Mouse (Mus musculus) liver, adult 10 weeks (tissue): ENCODE data around the gene Krtap19-2. TPM values are rescaled to one million over a fixed set of nuclear protein-coding genes. Genes with fewer than 3 reads are reported as not detected.

Experiments used
- polyA plus RNA-seq: library from polyadenylated mRNA; stranded (reverse); fragments of 350-450 nt; fragmentation: Illumina TruSeq; extraction: RNeasy Lipid Tissue Mini Kit (QIAGEN cat#74804); gene quantifications from one replicate; pipeline ENCODE4 v1.2.3, GENCODE M21; 2014; ENCODE audit warnings: low read depth, low replicate concordance

The Krtap19-2 gene
- not detected for polyA plus RNA-seq

DNA sequence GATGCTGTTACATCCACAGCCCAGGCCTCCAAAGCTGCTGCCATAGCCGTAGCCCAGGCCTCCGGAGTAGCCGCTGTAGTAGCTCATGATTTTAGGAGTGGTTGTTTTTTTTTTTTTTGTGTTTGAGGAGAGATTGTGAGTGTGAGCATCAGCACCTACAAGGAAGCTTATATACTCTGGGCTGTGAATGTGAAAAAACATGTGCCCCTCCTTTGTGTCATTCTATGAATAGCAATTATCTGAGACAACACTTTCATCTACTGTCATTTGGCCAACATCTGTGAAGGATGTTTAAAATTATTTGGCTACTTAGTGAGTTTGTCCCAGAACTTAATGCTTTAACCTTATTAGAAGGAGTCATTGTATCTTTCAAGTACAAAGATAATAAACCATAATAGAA is at the start of gene Krtap19-2:
Gene Krtap19-2, minus strand, starts transcription at position 101 of the 400 bp plus-strand sequence.

DNA sequence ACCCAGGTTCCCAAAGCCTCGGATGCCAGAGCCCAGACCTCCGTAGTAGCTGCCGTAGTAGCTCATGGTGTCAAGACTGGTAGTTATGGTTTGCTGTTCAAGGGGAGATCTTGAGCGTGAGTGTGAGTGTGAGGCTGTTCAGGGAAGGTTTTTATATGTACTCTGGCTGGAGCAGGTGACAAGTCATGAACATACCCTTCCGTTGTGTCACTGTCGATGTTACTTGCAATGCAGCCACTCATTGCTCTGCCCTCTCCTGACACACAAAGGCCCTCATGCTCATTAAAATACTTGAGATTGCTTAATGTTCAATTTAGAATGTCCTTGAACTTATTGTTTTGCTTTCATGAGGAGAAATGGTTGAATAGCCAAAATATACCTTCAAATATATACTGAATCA is 22.3 kb upstream of the Krtap19-2 start, which contains the start of gene Krtap19-5:
Gene Krtap19-5, minus strand, starts transcription at position 101 of the 400 bp plus-strand sequence.

DNA sequence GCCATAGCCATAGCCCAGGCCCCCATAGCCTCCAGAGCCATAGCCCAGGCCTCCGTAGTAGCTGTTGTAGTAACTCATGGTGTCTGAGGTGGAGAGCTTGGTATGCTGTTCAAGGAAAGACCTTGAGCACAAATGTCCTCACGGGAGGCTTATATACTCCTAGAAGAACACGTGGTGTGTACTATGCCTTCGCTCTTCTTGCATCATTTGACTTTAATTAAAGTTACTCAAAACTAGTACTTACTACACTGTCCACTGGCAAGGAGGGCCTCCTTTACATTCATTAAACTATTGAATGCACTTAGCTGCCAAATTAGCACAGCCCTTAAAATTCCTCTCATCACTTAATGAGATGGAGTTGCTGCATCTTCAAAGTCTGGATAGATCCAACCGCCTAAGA is 10.9 kb upstream of the Krtap19-2 start, which contains the start of gene Krtap19-4:
Gene Krtap19-4, minus strand, starts transcription at position 101 of the 400 bp plus-strand sequence.

DNA sequence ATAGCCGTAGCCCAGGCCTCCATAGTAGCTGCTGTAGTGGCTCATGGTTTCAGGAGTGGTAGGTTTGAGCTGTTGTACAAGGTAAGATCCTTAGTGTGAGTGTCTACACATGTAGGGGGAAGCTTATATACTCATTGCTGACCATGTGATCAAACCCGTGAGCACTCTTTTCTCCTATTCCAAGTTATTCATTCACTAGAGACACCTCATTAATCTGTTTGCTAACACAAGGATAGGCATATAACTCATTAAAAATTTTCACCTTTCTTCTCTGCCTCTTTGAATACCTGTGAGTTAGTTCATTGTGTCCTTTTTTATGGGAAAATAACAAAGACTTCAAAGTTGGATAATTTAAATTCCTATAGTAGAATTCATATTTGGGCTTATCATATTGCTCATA is 3.9 kb upstream of the Krtap19-2 start, which contains the start of gene Krtap19-3:
Gene Krtap19-3, minus strand, starts transcription at position 101 of the 400 bp plus-strand sequence.

DNA sequence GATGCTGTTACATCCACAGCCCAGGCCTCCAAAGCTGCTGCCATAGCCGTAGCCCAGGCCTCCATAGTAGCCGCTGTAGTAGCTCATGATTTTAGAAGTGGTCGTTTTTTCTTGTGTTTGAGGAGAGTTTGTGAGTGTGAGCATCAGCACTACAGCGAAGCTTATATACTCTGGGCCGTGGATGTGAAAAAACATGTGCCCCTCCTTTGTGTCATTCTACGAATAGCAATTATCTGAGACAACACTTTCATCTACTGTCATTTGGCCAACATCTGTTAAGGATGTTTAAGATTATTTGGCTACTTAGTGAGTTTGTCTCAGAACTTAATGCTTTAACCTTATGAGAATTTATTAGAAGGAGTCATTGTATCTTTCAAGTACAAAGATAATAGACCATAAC is 4.8 kb downstream of the Krtap19-2 start, which contains the start of gene Krtap19-1:
Gene Krtap19-1, minus strand, starts transcription at position 101 of the 400 bp plus-strand sequence.

DNA sequence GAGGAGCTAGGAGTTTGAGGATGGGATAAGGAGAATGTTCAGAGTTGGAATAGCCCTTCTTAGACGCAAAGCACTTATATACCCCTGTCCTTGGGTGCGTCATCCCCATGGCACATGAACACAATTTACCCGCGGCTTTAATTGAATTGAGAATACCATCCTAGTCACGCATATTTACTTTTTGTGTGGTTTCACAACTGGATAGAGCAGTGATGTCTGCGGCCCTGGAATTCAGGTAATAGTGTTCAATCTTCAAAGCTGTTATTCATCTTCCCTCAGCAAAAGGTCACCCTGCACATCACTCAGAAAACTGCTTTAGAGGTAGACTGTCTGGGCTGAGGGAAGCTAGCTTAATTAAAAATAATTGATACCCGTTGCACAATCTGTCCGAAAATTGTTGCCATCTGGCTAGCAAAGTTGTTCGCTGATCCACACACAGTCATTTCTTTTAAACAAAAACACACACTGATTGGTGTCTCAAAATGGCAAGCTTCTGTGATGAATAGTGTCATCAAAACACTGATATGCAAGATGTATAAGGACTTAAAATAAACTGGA is 47.9 kb downstream of the Krtap19-2 start, which contains the start of gene Krtap14:
Gene Krtap14, minus strand, starts transcription at position 51 of the 558 bp plus-strand sequence.

Other genes starting within 250 kb of the Krtap19-2 start
- gene 2310079G19Rik, start 246.6 kb downstream of the Krtap19-2 start, polyA plus RNA-seq = not detected
- gene Krtap26-1, start 226.5 kb downstream of the Krtap19-2 start, polyA plus RNA-seq = not detected
- gene Krtap27-1, start 202.6 kb downstream of the Krtap19-2 start, polyA plus RNA-seq = not detected
- not detected for gene 2310061N02Rik, start 166.3 kb downstream of the Krtap19-2 start, polyA plus RNA-seq
- gene Krtap13-1, start 145.4 kb downstream of the Krtap19-2 start, polyA plus RNA-seq = not detected
- gene Krtap13, start 122.6 kb downstream of the Krtap19-2 start, polyA plus RNA-seq = not detected
- not detected for gene 2310034C09Rik, start 115.4 kb downstream of the Krtap19-2 start, polyA plus RNA-seq
- not detected for gene 2310057N15Rik, start 100.1 kb downstream of the Krtap19-2 start, polyA plus RNA-seq
- gene Gm5965, start 96.4 kb downstream of the Krtap19-2 start, polyA plus RNA-seq = not detected
- gene Gm20741, start 62.0 kb downstream of the Krtap19-2 start, polyA plus RNA-seq = not detected
- gene Krtap15, start 54.1 kb downstream of the Krtap19-2 start, polyA plus RNA-seq = not detected
- gene Krtap14, start 48.1 kb downstream of the Krtap19-2 start, polyA plus RNA-seq = not detected
- not detected for gene Krtap19-1, start 4.9 kb downstream of the Krtap19-2 start, polyA plus RNA-seq
- gene Krtap19-3, start 3.8 kb upstream of the Krtap19-2 start, polyA plus RNA-seq = not detected
- not detected for gene Krtap19-4, start 10.8 kb upstream of the Krtap19-2 start, polyA plus RNA-seq
- not detected for gene Krtap19-5, start 22.2 kb upstream of the Krtap19-2 start, polyA plus RNA-seq
- not detected for gene Krtap19-9b, start 58.0 kb upstream of the Krtap19-2 start, polyA plus RNA-seq
- gene Krtap16-3, start 88.6 kb upstream of the Krtap19-2 start, polyA plus RNA-seq = not detected
- not detected for gene Krtap22-2, start 136.5 kb upstream of the Krtap19-2 start, polyA plus RNA-seq
- gene Gm10229, start 141.0 kb upstream of the Krtap19-2 start, polyA plus RNA-seq = not detected
- gene Krtap6-1, start 157.4 kb upstream of the Krtap19-2 start, polyA plus RNA-seq = not detected
- gene Gm10228, start 167.2 kb upstream of the Krtap19-2 start, polyA plus RNA-seq = not detected
- not detected for gene Krtap6-5, start 173.6 kb upstream of the Krtap19-2 start, polyA plus RNA-seq
- not detected for gene 1110025L11Rik, start 189.7 kb upstream of the Krtap19-2 start, polyA plus RNA-seq
- gene Krtap6-3, start 209.7 kb upstream of the Krtap19-2 start, polyA plus RNA-seq = not detected